Mouse (Mus musculus): ENCODE results near the gene Ist1. TPM values are rescaled to one million over a fixed set of nuclear protein-coding genes. Genes with fewer than 3 reads are reported as not detected.

The Ist1 gene
- total RNA-seq, 2 experiments from 2014 or later: 70.0 to 72.1 TPM

GRCm38 (mm10) chr8:109706076-109706873, 13.2 kb upstream of the Ist1 start:
- Histone ChIP-seq H3K4me3 (peak overlapping the region; percentile 80), H3K27ac (peak overlapping the region; percentile 88)
- no peak for TF ChIP-seq CTCF (IDR thresholded peaks at IDR 0.05)
- intact Hi-C loops (cut with DNase I): loop anchor here (2.0 kb wide), 1 partner anchor 73 kb away; the partner anchor contains the start of gene Ap1g1
- peak; percentile 29 to 30 for DNase-seq (ENCODE audit: extremely low spot score in 1 of 2, low spot score in 2 of 2)

DNA sequence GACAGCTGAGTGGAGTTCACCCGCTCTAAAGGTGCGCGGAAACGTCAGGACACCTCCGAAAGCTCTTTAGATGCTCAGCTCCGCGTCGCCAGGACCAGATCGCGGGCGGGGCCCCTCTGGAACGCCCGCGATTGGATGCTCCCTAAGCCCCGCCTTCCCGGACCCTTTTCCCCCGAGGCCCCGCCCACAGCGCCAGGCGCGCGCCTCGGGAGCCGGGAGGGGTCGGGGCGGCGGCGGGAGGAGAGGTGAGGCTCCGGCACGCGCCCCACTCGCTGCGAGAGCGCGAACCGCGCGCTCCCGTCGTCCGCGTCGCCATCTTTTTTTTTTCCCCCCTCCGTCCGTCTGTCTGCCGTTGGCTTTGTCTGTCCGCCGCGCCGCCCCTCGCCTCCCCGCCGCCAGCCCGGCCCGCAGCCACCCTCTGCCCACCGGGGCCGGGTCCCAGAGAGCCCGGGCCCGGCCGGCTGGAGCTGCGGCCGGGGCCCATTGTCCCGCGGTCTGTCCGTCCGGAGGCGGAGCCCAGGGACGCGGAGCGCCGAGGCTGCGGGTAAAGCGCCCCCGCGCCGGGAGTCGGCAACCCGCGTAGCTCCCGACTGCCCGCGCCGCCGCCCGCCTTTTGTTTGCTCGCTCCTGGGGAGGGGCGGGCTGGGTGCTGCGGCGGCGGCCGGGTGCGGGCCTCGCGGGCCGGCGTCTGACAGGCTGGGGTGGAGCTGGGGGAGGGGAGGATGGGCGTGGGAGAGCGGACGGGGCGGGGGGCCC, 12.4 kb upstream of the Ist1 start, which contains the start of gene Zfp821:
Gene Zfp821, plus strand, starts transcription at position 227 of the 756 bp plus-strand sequence.
- H3K27ac ChIP-seq: peak within 1 kb of the TSS; percentile 88
- TF ChIP-seq CTCF (IDR thresholded peaks at IDR 0.05): no peak
- peak; percentile 95 for DNase-seq (ENCODE audit: extremely low spot score in 1 of 2, low spot score in 2 of 2)
- intact Hi-C loops (cut with DNase I): loop anchor here (1.0 to 2.0 kb wide), 3 partner anchors 12 to 97 kb away; partner anchors contain the start of genes Ap1g1, Dhodh and Ist1
- peak within 1 kb of the TSS; percentile 80 for H3K4me3 ChIP-seq

- H3K4me3 ChIP-seq: peak overlapping the region; percentile 80
- DNase-seq (ENCODE audit: extremely low spot score in 1 of 2, low spot score in 2 of 2): no peak
- intact Hi-C loops (cut with DNase I): loop anchor here (1.0 kb wide), 2 partner anchors 11 to 96 kb away; partner anchors contain the start of genes Dhodh and Ist1
- H3K27ac ChIP-seq: peak overlapping the region; percentile 88
- no peak for TF ChIP-seq CTCF (IDR thresholded peaks at IDR 0.05)
Observed at GRCm38 (mm10) chr8:109704565-109705319, 11.7 kb upstream of the Ist1 start.

DNA sequence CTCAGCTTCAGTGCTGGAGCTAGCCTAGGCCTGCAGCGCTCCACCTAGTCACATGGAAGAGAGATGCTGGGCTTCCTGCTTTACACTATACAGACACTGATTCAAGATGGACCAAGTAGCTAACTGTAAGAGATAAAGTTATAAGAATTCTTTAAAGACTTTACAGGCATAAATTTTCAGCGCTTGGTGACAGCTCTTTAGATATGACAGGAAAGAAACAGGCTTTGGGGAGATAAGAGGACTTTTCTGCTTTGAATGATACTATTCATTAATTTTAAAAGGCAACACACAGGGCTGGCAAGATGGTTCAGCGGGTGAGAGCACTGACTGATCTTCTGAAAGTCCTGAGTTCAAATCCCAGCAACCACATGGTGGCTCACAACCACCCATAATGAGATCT, 5.4 kb upstream of the Ist1 start:
- H3K4me3 ChIP-seq: no peak overlapping the region
- intact Hi-C loops (cut with DNase I): no loop called here
- no peak overlapping the region for H3K27ac ChIP-seq
- DNase-seq (ENCODE audit: extremely low spot score in 1 of 2, low spot score in 2 of 2): no peak
- TF ChIP-seq CTCF (IDR thresholded peaks at IDR 0.05): no peak

GRCm38 (mm10) chr8:109697754-109698153, 4.7 kb upstream of the Ist1 start:
- Histone ChIP-seq H3K4me3 (no peak overlapping the region), H3K27ac (no peak overlapping the region)
- no peak for DNase-seq (ENCODE audit: extremely low spot score in 1 of 2, low spot score in 2 of 2)
- intact Hi-C loops (cut with DNase I): no loop called here
- TF ChIP-seq CTCF (IDR thresholded peaks at IDR 0.05): no peak

GRCm38 (mm10) chr8:109694154-109694553, 1.1 kb upstream of the Ist1 start:
- DNase-seq (ENCODE audit: extremely low spot score in 1 of 2, low spot score in 2 of 2): no peak
- H3K27ac ChIP-seq: no peak overlapping the region
- no peak overlapping the region for H3K4me3 ChIP-seq
- intact Hi-C loops (cut with DNase I): no loop called here
- TF ChIP-seq CTCF (IDR thresholded peaks at IDR 0.05): no peak

DNA sequence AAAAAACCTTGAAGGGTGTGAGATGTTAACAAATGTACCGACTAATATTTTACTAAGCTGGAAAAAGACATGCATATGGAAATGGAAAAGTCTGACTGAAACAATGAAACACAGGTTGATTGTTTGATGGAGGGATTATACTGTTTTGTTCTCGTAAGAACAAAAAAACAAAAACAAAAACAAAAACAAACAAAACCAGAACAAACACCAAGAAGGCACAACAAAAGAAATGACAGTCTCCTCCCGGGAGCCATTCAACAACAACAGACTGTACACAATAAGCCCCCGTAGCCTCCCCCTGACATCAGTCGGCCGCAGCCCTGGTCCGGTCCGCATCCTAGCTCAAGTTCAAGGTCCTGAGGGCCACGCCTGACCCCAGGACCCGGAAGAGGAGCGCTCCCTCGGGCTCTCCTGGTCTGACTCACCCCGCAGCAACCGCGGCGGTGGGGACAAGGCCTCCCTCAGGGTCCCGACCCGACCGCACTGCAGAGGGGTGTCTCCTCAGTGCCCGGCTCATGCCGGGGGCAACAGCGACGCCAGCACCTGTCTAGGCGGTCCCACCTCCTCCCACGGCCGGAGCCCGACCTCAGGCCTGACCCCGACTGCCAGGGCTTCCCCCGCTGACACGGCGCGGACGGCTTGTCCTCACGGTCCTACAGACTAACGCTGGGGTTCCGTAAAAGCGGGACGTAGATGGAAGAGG, 466 bp downstream of the Ist1 start:
- peak in 1 of 2 experiments; percentile 43 for DNase-seq (ENCODE audit: extremely low spot score in 1 of 2, low spot score in 2 of 2)
- peak overlapping the region; percentile 89 for H3K4me3 ChIP-seq
- no peak for TF ChIP-seq CTCF (IDR thresholded peaks at IDR 0.05)
- H3K27ac ChIP-seq: peak overlapping the region; percentile 94
- intact Hi-C loops (cut with DNase I): loop anchor here (1.0 to 2.0 kb wide), 3 partner anchors 13 to 86 kb away; partner anchors contain the start of genes Ap1g1, Dhodh and Zfp821

- Histone ChIP-seq H3K4me3 (peak overlapping the region; percentile 89), H3K27ac (no peak overlapping the region)
- peak; percentile 40 for TF ChIP-seq CTCF (IDR thresholded peaks at IDR 0.05)
- DNase-seq (ENCODE audit: extremely low spot score in 1 of 2, low spot score in 2 of 2): no peak
- intact Hi-C loops (cut with DNase I): loop anchor here (2.0 kb wide), 1 partner anchor 83 kb away; the partner anchor contains the start of gene Dhodh
Observed at GRCm38 (mm10) chr8:109691769-109692168, 1.3 kb downstream of the Ist1 start.

DNA sequence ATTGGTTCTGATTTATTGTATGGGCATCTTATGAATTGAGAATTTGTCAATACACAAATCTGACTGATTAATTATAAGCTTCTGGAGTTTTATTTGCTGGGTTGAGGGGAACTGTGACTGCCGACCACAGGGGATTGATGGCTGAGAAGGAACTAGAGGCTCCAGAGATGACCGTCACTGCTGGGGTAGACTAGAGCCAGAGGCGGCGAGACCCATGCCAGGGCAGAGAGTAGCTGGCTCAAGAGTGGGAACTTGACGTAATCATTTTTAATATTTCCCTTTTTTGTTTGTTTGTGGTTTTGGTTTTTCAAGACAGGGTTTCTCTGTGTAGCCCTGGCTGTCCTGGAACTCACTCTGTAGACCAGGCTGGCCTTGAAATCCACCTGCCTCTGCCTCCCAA, 5.8 kb downstream of the Ist1 start:
- Histone ChIP-seq H3K4me3 (no peak overlapping the region), H3K27ac (no peak overlapping the region)
- no peak for TF ChIP-seq CTCF (IDR thresholded peaks at IDR 0.05)
- intact Hi-C loops (cut with DNase I): no loop called here
- no peak for DNase-seq (ENCODE audit: extremely low spot score in 1 of 2, low spot score in 2 of 2)

DNA sequence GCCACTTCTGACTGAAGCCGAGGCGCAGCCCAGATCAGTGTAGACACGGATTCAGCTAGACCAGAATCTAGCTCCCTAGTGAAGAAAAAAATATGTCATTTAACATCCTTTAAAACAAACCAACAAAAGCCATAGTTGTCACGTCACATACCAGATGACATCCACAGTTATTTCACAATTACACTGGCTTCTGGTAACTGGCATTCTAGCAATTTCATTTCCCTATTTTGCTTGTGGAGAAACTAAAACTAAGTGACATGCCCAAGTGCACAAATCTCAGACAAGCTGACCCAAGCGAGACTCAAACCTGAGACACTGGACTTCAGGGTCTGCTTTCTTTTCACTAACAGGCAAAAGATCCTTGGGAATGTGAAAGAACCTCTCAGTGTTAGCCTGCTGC, 10.9 kb downstream of the Ist1 start:
- Histone ChIP-seq H3K27ac (no peak overlapping the region), H3K4me3 (no peak overlapping the region)
- TF ChIP-seq CTCF (IDR thresholded peaks at IDR 0.05): no peak
- intact Hi-C loops (cut with DNase I): no loop called here
- DNase-seq (ENCODE audit: extremely low spot score in 1 of 2, low spot score in 2 of 2): no peak

GRCm38 (mm10) chr8:109681535-109681934, 11.5 kb downstream of the Ist1 start:
- DNase-seq (ENCODE audit: extremely low spot score in 1 of 2, low spot score in 2 of 2): no peak
- intact Hi-C loops (cut with DNase I): no loop called here
- Histone ChIP-seq H3K27ac (no peak overlapping the region), H3K4me3 (no peak overlapping the region)
- TF ChIP-seq CTCF (IDR thresholded peaks at IDR 0.05): no peak

All from left cerebral cortex, adult 2 months (tissue).